Mouse (Mus musculus) heart, postnatal 25 days (tissue): ENCODE measurements around the gene Ucn3. TPM values are rescaled to one million over a fixed set of nuclear protein-coding genes. Genes with fewer than 3 reads are reported as not detected.

Experiments used
- DNase-seq: peaks from one replicate; pipeline ENCODE4 v3.0.0; 2022; ENCODE audit warnings: low spot score
- intact Hi-C: fragments of 180-260 bp; cut with DNase I; formaldehyde crosslinking; loops from one replicate; pipeline ENCODE4 v1.15.1; 2025
- microRNA-seq: library from miRNA; unstranded; fragments of <30 nt; microRNA quantifications from one replicate; pipeline ENCODE4 v1.2.0, GENCODE M21; 2022
- total RNA-seq, 2 experiments: library from RNA; stranded (reverse); gene quantifications; 2 replicates each; pipeline ENCODE4 v1.2.3; 2021

Ucn3 gene
- total RNA-seq, 2 experiments from 2014 or later, result not detected

DNA sequence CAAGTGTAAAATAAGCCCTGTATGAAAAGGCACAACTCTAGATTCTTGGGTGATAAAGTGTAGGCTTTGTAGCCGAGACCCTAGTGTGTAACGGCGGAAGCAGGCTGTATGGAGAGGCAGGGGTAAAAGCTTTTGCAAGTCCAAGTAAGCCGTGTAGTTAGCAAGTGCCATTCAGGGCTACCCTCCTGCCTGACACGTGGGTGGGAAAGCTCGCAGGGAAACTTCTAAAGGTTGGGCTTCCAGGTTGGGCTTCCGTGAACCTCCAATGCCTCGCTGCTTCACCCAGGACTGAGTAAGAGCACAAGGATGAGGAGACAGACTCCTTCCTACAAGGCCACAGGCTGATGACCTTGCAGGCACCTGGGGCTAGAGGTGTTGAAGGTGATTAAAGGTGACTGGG is 50.6 kb downstream of the Ucn3 start:
- DNase-seq, result no peak
- intact Hi-C loops, result loop anchor here (5.0 to 10.0 kb wide), 2 partner anchors 167 to 490 kb away; no protein-coding TSS in a partner anchor

DNA sequence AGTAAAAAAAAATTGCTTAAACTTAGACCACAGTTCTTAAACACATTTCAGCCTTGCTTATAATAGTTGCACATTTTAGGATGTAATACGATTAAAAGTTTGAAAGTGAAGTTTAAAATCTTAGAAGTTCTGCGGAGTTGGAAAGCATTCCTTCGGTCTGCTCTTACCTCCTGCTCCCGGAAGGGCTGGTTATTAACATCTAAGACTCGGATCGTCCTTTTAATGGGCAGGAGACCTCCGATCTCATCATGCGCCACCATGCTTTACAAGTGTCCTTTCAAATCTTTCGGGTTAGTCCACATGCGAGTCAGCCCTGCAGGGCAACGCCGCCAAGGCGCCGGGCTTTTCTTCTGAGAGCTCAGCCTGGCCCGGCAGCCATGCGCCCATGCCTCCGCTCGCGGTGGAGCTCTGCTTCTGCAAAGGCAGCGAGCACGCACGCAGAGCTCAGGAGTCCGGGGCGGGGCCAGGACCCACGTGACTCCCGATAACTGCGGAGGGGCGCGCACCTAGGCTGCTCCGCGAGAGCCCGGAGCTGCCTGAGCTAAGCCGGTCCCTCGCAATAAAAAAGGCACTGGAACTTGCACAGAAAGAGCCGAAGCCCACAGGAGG is 51.9 kb downstream of the Ucn3 start:
- peak; percentile 81 for DNase-seq
- intact Hi-C loops, result loop anchor here (5.0 to 10.0 kb wide), 2 partner anchors 166 to 488 kb away; no protein-coding TSS in a partner anchor

DNA sequence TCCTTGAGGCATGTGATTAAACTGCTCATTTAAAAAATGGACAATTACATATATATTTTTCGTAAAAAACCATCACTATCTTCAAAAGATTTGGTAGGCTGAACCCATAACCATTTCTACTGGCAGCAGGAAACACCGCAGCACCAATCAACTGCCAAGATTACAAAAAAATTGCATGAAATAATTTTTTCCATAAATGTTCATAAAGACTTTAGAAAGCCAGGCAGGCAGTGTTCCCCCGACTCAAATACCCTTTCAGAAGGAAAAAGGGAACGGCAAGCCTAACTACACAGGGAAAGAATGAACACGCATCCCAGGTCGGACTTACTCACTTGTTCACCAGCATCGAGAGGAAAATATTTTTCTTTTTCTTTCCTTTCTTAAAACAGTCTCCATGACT is 52.5 kb downstream of the Ucn3 start:
- intact Hi-C loops, result loop anchor here (5.0 to 10.0 kb wide), 2 partner anchors 165 to 488 kb away; no protein-coding TSS in a partner anchor
- DNase-seq, result no peak

DNA sequence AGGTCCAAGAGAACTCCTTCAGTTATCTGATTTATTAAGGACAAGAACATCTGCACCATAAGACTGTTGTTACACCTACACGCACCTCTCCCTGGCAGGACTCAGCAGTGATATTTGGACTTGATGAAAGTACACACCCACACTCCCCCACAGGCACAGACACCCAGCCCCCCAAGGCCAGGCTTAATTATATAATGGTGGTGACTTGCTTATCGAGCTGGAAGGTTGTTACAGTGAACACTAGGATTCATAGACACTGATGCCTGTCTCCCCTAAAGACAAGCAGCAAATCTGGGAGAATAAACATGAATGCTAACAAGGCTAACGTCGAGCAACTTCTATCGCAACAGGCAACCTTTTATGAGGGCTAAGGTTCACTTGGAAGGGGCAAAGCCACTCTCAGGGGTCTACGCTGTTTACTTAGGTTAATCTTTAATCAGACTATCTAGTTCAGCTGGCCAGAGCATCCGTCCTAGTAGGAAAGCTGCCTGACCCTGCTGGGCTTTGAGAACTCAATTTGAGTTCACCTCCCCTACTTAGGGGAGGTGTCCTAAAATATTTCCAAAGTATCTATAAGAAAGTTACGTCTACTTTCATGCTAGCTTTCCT is 53.6 kb downstream of the Ucn3 start:
- intact Hi-C loops, result loop anchor here (5.0 to 10.0 kb wide), 2 partner anchors 164 to 487 kb away; no protein-coding TSS in a partner anchor

More for the DNA sequence above, 53.6 kb downstream of the Ucn3 start:
- no peak for DNase-seq

Small RNAs within 50 kb of the gene (microRNA-seq; reads per million reads assigned to microRNA genes)
- not detected for gene Gm22460

Other genes starting within 250 kb of the Ucn3 start
- gene Calml3, start 141.0 kb downstream of the Ucn3 start, total RNA-seq, result not detected
- gene Calm4, start 107.6 kb downstream of the Ucn3 start, total RNA-seq, result not detected
- not detected for gene Calm5, start 91.2 kb downstream of the Ucn3 start, total RNA-seq
- 10 to 100 TPM; 19.8 to 20.0 TPM for gene Net1, start 27.1 kb downstream of the Ucn3 start, total RNA-seq
- gene Tubal3, start 27.1 kb downstream of the Ucn3 start, total RNA-seq, result not detected
- gene Akr1c14, start 103.7 kb upstream of the Ucn3 start, total RNA-seq, result 1 to 10 TPM; 6.5 to 8.6 TPM
- gene Akr1c18, start 205.3 kb upstream of the Ucn3 start, total RNA-seq, result not detected
- gene Akr1c13, start 245.8 kb upstream of the Ucn3 start, total RNA-seq, result 1 to 10 TPM in 1 of 2 experiments, under 1 TPM in 1; 0.86 to 1.1 TPM